Mouse (Mus musculus) cortical plate, adult 2 months (tissue): Measurements from ENCODE around the gene Wdr66.

ENCODE experiments used
- CTCF ChIP-seq: fragments of 200-500 bp; IDR thresholded peaks from 2 replicates; pipeline ENCODE4 v1.5.1; 2011; ENCODE audit warnings: mild to moderate bottlenecking, control low read depth, low read length; ENCODE audit not compliant: insufficient read depth; ENCODE audit errors: extremely low read depth
- POLR2A ChIP-seq: fragments of 200-500 bp; IDR thresholded peaks from 2 replicates; pipeline ENCODE4 v1.6.1; 2011; ENCODE audit warnings: mild to moderate bottlenecking, low read length, control low read depth; ENCODE audit not compliant: insufficient read depth; ENCODE audit errors: extremely low read depth

DNA sequence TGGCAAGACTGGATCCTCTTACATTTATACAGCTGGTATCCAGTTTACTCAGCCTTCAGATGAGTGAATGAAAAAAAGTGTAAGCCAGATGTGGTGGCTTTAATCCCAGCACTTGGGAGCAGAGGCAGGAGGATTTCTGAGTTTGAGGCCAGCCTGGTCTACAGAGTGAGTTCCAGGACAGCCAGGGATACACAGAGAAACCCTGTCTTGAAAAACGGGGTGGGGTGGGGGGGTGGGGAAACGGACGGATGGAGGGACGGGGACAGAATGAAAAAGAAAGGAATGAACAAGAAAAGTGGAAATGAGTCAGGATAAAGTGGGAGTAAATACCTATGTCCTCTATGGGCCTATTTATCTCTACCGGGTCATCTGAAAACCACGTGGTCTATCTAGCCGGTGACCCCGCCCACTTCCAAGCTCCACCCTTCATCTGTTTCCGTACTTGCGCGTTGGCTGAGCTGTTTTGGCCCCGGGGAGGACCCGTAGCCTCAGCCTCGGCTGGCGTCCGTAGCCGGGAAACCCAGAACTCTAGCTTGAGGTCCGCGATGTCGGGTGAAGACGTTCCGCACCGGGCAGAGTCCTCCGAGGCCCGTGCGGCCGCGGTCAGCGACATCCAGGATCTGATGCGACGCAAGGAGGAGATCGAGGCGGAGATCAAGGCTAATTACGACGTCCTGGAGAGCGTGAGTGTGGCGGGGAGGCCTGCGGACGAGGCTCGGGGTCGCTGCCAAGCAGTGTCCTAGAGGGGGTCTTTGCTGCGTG is 24.0 kb upstream of the Wdr66 start:
- TF ChIP-seq CTCF (no peak), POLR2A (peak; percentile 47; the same call in 1 of the 2 replicates)
